Mouse (Mus musculus) E14TG2a.4 (cell line): ENCODE results near the gene Rsf1.

Experiments
- CTCF ChIP-seq: conservative IDR thresholded peaks from 2 replicates; pipeline ENCODE4 v1.5.1; 2014; ENCODE audit warnings: low read length
- NANOG ChIP-seq: IDR thresholded peaks from 2 replicates; pipeline ENCODE4 v1.6.1; 2014; ENCODE audit warnings: borderline replicate concordance, low read length, mixed read lengths

- TF ChIP-seq CTCF (no peak), NANOG (no peak)
These were observed 43.0 kb downstream of the Rsf1 start for GRCm38 (mm10) chr7:97622676-97623075.
